Mouse (Mus musculus): ENCODE results near the gene 2010300C02Rik.

2010300C02Rik gene

DNA sequence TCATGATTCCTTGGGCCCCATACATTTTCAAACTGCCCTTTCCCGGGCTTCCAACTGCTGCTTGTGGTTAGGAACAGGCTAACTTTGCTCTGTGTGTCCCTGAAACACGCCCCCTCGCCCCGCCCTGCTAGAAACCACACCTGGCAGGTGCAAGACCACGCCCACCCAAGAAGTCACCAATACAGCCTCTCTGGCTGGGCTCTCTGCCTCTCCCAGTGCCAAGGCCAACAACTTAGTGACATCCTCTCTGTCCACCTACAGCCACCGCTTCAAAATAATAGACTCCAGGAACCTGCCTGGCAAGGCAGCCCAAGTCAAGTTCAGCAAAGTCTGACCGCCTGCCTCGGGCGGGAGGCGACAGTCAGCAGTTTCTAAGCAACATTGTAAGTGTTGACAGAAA, 53.3 kb downstream of the 2010300C02Rik start:
- peak; percentile 15 for DNase-seq (ENCODE audit: low spot score)

DNA sequence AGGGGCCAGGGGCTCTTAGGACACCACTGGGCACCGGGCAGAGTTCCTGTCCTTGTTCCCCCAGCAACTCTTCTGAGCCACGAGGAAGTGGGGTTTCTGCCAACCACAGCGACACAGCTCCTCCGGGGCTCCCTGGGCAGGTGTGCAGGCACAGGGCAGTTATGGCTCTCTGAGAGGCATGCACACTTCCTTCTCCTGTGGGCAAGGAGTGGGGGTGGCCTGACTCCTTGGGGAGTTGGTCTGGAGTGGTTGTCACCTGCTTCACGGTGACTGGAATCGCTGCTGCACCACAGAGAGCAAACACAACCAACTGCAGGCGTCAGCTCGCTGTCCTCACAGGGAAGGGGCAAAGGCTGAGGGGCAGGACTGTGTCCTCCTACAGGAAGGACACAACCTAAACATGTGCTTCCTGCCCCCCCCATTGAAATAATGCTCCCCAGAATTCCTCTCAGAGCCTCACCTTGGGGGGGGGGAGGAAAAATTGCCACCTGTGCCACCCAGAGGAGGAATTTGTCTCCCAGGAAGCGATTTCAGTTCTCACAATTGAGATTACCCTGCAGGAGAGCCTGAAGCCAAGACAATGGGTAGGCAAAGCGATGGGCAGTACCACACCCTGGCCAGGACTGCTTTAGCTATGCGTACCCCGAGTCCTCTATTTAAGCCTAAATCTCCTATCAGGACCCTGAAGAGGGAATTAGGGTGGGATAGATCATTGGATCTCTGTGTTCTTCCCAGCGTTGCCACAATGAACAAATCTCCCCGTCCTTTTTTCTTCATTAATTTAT, 54.2 kb downstream of the 2010300C02Rik start:
- DNase-seq (ENCODE audit: low spot score): no peak

GRCm38 (mm10) chr1:37664496-37664895, 55.4 kb downstream of the 2010300C02Rik start:
- no peak for DNase-seq (ENCODE audit: low spot score)

- no peak for DNase-seq (ENCODE audit: low spot score)
Observed at GRCm38 (mm10) chr1:37663606-37664005, 56.3 kb downstream of the 2010300C02Rik start.

DNA sequence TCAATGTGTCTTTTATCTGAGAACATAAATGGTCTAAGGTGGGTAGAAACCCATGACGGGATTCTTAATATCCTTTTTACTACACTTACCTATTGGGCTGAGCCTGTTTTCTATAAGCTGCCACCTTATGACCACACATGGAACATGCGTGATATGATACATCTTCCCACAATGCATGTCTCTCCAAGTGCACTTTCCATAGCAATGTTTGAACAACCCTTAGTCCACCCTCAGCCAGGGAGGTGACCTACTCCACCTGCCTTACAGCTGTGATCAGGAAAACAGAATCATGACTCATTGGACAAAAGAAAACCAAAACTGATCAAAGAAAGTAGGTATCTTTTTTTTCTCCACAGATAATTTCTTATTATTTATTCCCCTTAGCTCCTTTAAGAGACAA, 63.9 kb downstream of the 2010300C02Rik start:
- DNase-seq (ENCODE audit: low spot score): no peak

DNA sequence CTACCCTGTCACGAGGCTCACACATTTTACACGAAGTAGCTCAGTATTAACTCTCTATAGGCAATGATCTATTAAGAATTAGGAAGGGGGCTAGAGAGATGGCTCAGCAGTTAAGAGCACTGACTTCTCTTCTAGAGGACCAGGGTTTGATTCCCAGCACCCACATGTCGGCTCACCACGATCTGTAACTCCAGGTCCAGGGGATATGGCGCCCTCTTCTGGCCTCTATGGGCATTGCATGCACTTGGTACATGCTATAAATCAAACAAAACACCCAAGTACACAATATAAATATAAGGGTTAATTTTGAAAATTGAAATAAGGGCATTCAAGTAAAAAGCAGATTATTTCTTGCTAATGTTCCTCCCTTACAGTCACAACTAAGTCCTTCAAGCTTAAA, 65.9 kb downstream of the 2010300C02Rik start:
- DNase-seq (ENCODE audit: low spot score): no peak

DNA sequence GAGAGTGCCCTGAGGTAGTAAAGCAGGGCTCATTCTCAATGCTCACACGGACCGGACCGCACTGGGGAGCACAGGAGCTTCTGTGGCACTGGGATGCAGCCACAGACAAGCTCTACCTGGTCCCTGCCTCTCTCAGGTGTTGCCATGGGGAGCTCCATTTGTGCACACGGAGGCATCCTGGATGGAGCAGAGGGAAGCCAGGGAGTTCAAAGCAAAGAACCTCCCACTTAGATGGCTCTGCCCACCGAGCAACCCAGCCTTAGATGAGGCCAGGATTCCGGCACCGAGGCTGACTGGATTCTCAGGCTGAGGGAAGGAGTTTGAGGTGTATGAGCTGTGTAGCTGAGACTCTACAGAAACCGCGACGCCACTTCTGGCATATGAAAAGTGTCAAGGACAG, 72.8 kb downstream of the 2010300C02Rik start:
- no peak for DNase-seq (ENCODE audit: low spot score)

GRCm38 (mm10) chr1:37644501-37644900, 75.4 kb downstream of the 2010300C02Rik start:
- DNase-seq (ENCODE audit: low spot score): no peak

DNA sequence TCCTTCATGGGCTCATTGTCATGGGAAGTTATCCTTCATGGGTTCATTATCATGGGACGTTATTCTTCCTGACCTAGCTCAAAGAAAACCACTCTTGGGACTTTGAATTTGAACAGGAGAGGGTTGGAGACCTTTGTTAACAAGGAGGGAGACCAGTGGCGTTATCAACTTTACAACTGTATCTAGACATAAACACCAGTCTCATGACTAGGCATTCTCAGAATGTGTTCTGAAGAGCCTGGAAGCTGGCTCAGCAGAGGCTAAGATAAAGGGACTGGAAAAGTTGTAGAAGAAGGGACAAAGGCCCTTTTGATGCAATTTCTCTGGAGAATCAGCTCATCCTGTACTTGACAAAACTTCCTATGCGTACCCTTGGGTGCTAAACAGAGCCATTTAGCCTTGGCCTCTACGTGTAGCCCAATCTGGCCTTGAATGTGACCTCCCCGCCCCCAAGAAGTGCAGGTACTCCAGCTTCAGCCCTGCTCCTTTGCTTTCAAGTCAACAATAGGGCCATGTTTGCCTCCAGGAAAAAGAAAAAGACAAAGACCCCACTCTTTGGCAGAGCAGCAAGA, 76.0 kb downstream of the 2010300C02Rik start:
- DNase-seq (ENCODE audit: low spot score): no peak

DNA sequence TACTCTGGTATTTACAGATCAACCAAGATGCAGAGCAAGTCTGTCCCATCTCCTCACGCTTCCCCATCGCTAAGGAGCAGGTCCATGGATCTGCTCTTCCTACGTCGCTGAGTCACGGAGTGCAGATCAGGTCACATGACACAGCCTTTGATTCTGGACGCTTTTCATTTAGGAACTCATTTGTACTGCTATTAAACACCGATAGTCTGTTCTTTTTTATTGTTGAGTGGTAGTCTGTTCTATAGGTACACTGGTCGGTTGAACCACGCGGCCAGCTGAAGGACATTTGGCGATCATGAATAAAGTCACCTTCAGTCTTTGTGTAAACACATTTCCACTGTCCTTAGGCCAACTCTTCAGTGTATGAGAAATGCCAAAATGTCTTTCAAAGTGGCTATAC, 78.5 kb downstream of the 2010300C02Rik start:
- DNase-seq (ENCODE audit: low spot score): no peak

- peak; percentile 52 for DNase-seq (ENCODE audit: low spot score)
Observed at GRCm38 (mm10) chr1:37639101-37639500, 80.8 kb downstream of the 2010300C02Rik start.

DNA sequence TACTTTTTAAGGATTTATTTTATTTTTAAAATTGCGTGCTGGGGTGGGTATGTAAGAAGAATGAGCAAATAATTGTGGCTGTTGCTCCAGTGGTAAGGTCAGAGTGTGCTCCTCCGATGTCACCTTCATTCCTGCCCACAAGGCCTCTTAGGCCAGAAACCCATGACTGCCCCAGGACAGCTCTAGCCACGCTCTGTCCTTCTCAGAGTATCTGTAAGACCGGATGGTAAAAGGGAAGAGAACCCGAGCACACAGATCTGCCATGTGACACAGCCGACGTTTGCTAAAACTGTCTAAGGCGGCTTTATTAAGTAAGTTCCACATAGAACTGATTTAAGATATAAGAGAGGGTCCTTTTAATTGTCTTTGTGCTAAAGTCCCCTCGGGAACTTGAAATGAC, 81.3 kb downstream of the 2010300C02Rik start:
- DNase-seq (ENCODE audit: low spot score): no peak

DNA sequence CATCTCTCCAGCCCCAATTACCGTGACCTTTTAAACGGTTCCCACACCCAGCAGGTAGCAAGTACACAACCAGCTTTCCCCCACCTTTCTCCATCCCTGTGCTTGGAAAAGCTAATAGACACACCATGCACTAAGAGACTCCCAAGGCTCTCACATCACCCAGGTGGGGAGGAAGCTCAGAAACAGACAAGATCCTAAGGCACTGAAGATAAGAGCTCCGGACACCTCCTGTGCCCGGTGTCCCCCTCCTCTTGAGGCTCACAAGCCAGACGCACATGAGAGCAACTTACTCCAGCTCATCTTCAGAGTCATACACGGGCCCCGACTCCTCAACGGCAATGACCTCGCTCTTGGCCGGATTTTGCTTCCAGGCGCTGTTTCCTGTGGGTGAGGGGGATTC, 82.3 kb downstream of the 2010300C02Rik start:
- no peak for DNase-seq (ENCODE audit: low spot score)

- DNase-seq (ENCODE audit: low spot score): no peak
Observed at GRCm38 (mm10) chr1:37636824-37637223, 83.1 kb downstream of the 2010300C02Rik start.

DNA sequence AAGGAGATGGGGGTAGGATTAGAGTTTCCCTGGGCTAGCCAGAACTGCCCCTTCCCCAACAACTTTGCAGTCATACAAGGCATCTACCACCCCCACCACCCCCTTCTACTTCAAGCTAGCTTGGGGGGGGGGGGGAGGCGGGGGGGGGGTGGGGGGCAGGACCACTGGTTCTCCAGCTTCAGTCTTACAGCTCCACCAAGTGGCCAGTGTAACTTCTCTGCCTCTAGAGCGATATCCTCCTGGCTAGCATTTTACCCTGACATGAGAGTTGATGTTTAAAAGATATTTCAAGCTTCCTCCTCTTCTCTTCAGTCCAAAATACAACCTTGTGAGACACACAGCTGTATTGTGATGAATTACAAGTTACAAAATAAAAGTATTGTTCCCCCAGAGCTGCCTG, 83.7 kb downstream of the 2010300C02Rik start:
- no peak for DNase-seq (ENCODE audit: low spot score)

- DNase-seq (ENCODE audit: low spot score): no peak
Observed at GRCm38 (mm10) chr1:37635716-37636115, 84.2 kb downstream of the 2010300C02Rik start.

DNA sequence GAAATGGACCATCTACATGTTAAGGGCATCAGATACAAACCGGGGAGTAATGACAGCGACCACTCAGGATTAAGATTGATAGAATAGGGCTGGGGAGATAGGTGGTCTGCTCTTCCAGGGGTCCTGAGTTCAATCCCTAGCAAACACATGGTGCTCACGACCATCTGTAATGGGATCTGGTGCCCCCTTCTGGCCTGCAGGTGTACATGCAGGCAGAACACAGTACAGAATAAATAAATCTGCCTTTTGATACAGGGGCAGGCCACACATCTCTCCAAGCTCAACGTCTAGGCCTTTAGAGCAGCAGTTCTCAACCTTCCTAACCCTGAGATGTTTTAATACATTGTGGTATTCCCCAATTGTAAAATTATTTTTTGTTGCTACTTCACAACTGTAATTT, 85.2 kb downstream of the 2010300C02Rik start:
- no peak for DNase-seq (ENCODE audit: low spot score)

- no peak for DNase-seq (ENCODE audit: low spot score)
Observed at GRCm38 (mm10) chr1:37633516-37633915, 86.4 kb downstream of the 2010300C02Rik start.

DNA sequence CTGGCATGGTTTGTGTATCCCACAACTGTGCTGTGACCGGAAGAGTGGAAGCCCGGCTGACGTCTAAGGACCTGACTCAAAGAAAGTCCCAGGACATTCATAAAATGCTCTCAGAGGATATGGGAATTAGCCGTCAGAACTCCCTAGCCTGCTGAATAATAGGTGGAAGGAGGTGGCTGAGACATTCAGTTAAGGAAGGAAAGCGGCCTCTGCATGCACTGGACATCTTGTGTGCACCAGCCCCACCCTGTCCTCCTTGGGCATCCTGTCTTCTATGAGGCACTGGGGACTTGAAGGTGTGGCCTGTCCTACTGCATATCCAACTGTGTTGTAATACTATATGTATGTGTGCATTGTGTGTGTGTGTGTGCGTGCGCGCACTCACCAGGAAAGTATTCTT, 87.5 kb downstream of the 2010300C02Rik start:
- DNase-seq (ENCODE audit: low spot score): no peak

- no peak for DNase-seq (ENCODE audit: low spot score)
Observed at GRCm38 (mm10) chr1:37631456-37631855, 88.4 kb downstream of the 2010300C02Rik start.

GRCm38 (mm10) chr1:37630412-37631210, 89.3 kb downstream of the 2010300C02Rik start:
- DNase-seq (ENCODE audit: low spot score): no peak

GRCm38 (mm10) chr1:37629876-37630275, 90.0 kb downstream of the 2010300C02Rik start:
- DNase-seq (ENCODE audit: low spot score): no peak

DNA sequence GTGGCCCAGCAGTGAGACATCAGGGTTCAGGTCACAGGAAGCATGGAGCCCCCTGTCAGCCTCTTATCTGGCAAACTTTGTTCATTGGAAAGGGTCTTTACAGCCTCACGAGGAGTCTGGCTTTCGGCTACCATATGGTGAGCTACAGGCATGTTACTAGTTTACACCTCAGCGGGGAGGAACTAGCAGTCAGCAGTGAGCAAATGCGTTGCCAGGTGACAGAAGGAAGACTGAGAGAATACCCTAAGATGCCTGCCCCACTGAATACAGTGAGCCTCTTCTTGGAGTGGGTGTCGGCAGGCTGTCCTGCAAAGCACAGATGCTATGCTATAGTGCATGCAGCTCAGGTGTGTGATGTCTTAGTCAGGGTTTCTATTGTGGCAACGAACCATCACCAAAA, 91.1 kb downstream of the 2010300C02Rik start:
- DNase-seq (ENCODE audit: low spot score): no peak
